In genomic region chr11:22811413-22811812, GRCm38 (mm10) we compare ENCODE assay signal across 12 mouse cellular contexts.
"Had no signal": no experiment of that assay in that cellular context is flagged by ENCODE, and none has a peak within 500 bp of the region (broad histone marks: within the 10 kb centered on the region; RNA-seq: fewer than 3 reads in every experiment).

No protein-coding gene starts in this region.

- H3K4me1 ChIP-seq: limb, embryonic 13.5 days; midbrain, embryonic 12.5 days had no signal

- H3K4me2 ChIP-seq: limb, embryonic 13.5 days; liver, embryonic 15.5 days; lung, embryonic 14.5 days; midbrain, embryonic 12.5 days had no signal

- H3K9ac ChIP-seq: limb, embryonic 13.5 days; liver, embryonic 15.5 days; lung, embryonic 14.5 days; midbrain, embryonic 12.5 days had no signal

- DNase-seq: kidney, adult 9 months; left cerebral cortex, postnatal 4 days; lung, embryonic 14.5 days; lung, postnatal 14 days; right cerebral cortex, postnatal 25 days; thymus, postnatal 36 days had no signal

- H3K4me3 ChIP-seq: limb, embryonic 13.5 days; liver, embryonic 15.5 days; megakaryocyte, embryonic 14.5 days; midbrain, embryonic 12.5 days had no signal

- H3K27ac ChIP-seq: kidney, postnatal 0 days; limb, embryonic 13.5 days; liver, embryonic 15.5 days; macrophage; midbrain, embryonic 12.5 days had no signal

- H3K36me3 ChIP-seq: limb, embryonic 13.5 days; liver, embryonic 15.5 days; midbrain, embryonic 12.5 days had no signal

- H3K27me3 ChIP-seq: limb, embryonic 13.5 days; liver, embryonic 15.5 days; megakaryocyte, embryonic 14.5 days; midbrain, embryonic 12.5 days had no signal

- H3K9me3 ChIP-seq: limb, embryonic 13.5 days; liver, embryonic 15.5 days; midbrain, embryonic 12.5 days had no signal
